In genomic region chr1:132381929-132382328, GRCm38 (mm10) we compare ENCODE assay signal across 11 mouse cellular contexts. TPM values are rescaled to one million over a fixed set of nuclear protein-coding genes. Genes with fewer than 3 reads are reported as not detected.
DNase-seq lines count a peak whose midpoint lies in the region; ATAC-seq and TF ChIP-seq lines count a peak whose summit lies in the region.
"Had no signal": no experiment of that assay in that cellular context is flagged by ENCODE, and none has a peak within 500 bp of the region (broad histone marks: within the 10 kb centered on the region; RNA-seq: fewer than 3 reads in every experiment).

No protein-coding gene starts in this region.

- peak; percentile 70 for ATAC-seq in heart, embryonic 12.5 days (ENCODE audit: insufficient number of reproducible peaks, low FRiP score)
- ATAC-seq in stomach, embryonic 15.5 days (ENCODE audit: insufficient read depth, low FRiP score, low read depth): peak; percentile 76; the same call in 1 of the 2 replicates
- ATAC-seq in stomach, postnatal 0 days (ENCODE audit: low FRiP score, low TSS enrichment): no peak
- peak; percentile 26; the same call in 1 of the 2 replicates for ATAC-seq in megakaryocyte, adult 5-6 weeks (ENCODE audit: poor library complexity, severe bottlenecking)

- H3K9ac ChIP-seq in heart, embryonic 12.5 days: no peak overlapping the region
- no peak overlapping the region for H3K9ac ChIP-seq in stomach, embryonic 15.5 days
- no peak overlapping the region for H3K9ac ChIP-seq in stomach, postnatal 0 days (ENCODE audit: low read length)
- H3K9ac ChIP-seq: hindbrain, embryonic 15.5 days had no signal

- no peak overlapping the region; the same call in 1 of the 2 replicates for H3K4me2 ChIP-seq in heart, embryonic 12.5 days
- H3K4me2 ChIP-seq in stomach, embryonic 15.5 days: no peak overlapping the region
- no peak overlapping the region for H3K4me2 ChIP-seq in stomach, postnatal 0 days (replicated peaks; ENCODE audit: low read depth)
- H3K4me2 ChIP-seq: hindbrain, embryonic 15.5 days had no signal

- no peak for DNase-seq in heart, adult 9 months (ENCODE audit: low spot score in 2 of 2)
- DNase-seq in stomach, postnatal 0 days (ENCODE audit: low spot score): no peak
- DNase-seq in cerebellum, postnatal 25 days: peak; percentile 77 to 80
- no peak for DNase-seq in frontal cortex, postnatal 25 days (ENCODE audit: low spot score in 2 of 2)
- DNase-seq in left cerebral cortex, postnatal 25 days (ENCODE audit: low spot score in 2 of 2): no peak
- DNase-seq: layer of hippocampus, adult 9-11 months had no signal

- peaks cover 24% of the 10 kb centered on the region for H3K36me3 ChIP-seq in heart, embryonic 12.5 days
- H3K36me3 ChIP-seq in stomach, embryonic 15.5 days: no peaks in the 10 kb centered on the region
- H3K36me3 ChIP-seq in stomach, postnatal 0 days (ENCODE audit: control insufficient read depth, insufficient read depth, low read length): no peaks in the 10 kb centered on the region

- no peak for TF ChIP-seq CTCF in stomach, postnatal 0 days (IDR thresholded peaks at IDR 0.05; ENCODE audit: low read depth)

- H3K9me3 ChIP-seq in heart, embryonic 12.5 days (replicated peaks): no peaks in the 10 kb centered on the region
- no peaks in the 10 kb centered on the region for H3K9me3 ChIP-seq in stomach, embryonic 15.5 days
- no peaks in the 10 kb centered on the region for H3K9me3 ChIP-seq in stomach, postnatal 0 days (ENCODE audit: control insufficient read depth, low read length)
- H3K9me3 ChIP-seq: hindbrain, embryonic 15.5 days had no signal

- WGBS in heart, embryonic 12.5 days: 56% methylated on average over 10 of the region's 10 CpGs
- 66% methylated on average over 10 of the region's 10 CpGs for WGBS in stomach, embryonic 15.5 days
- 77% methylated on average over 10 of the region's 10 CpGs for WGBS in stomach, postnatal 0 days

- H3K27me3 ChIP-seq in heart, embryonic 12.5 days (replicated peaks): no peaks in the 10 kb centered on the region
- H3K27me3 ChIP-seq in stomach, embryonic 15.5 days (replicated peaks): no peaks in the 10 kb centered on the region
- H3K27me3 ChIP-seq in stomach, postnatal 0 days (ENCODE audit: control insufficient read depth, insufficient read depth, low read length): no peaks in the 10 kb centered on the region
- H3K27me3 ChIP-seq: hindbrain, embryonic 15.5 days had no signal

- H3K27ac ChIP-seq in heart, embryonic 12.5 days (ENCODE audit: poor library complexity, severe bottlenecking): no peak overlapping the region
- H3K27ac ChIP-seq in stomach, embryonic 15.5 days: no peak overlapping the region
- H3K27ac ChIP-seq in stomach, postnatal 0 days (replicated peaks): no peak overlapping the region
- H3K27ac ChIP-seq: hindbrain, embryonic 15.5 days; macrophage had no signal

- H3K4me3 ChIP-seq in heart, embryonic 12.5 days: no peak overlapping the region
- no peak overlapping the region for H3K4me3 ChIP-seq in stomach, embryonic 15.5 days (replicated peaks)
- H3K4me3 ChIP-seq in stomach, postnatal 0 days (ENCODE audit: low read depth, low read length): no peak overlapping the region
- H3K4me3 ChIP-seq: hindbrain, embryonic 15.5 days had no signal

- no peak for TF ChIP-seq EP300 in stomach, postnatal 0 days (optimal IDR thresholded peaks at IDR 0.05)

- intact Hi-C loops in left cerebral cortex, postnatal 25 days (cut with DNase I): no loop called here

- H3K4me1 ChIP-seq in heart, embryonic 12.5 days (replicated peaks): peaks cover 35% of the 10 kb centered on the region
- H3K4me1 ChIP-seq in stomach, embryonic 15.5 days: peaks cover 11% of the 10 kb centered on the region
- H3K4me1 ChIP-seq in stomach, postnatal 0 days (replicated peaks; ENCODE audit: control insufficient read depth, insufficient read depth): peaks cover 4% of the 10 kb centered on the region

RNA-seq across cellular contexts. Expression of gene Tmcc2, which starts 9.2 kb away (rescaled TPM):
- 51.1 and 52.9 TPM in 2 replicates for polyA plus RNA-seq in heart, embryonic 12.5 days (2016; fragmentation: Nextera tagmentation; extraction: Ambion mirVana)
- 20.3 and 52.2 TPM in 2 replicates for polyA plus RNA-seq in stomach, embryonic 15.5 days (2015; fragmentation: Nextera tagmentation; extraction: Ambion mirVana)
- 2.4 and 2.6 TPM in 2 replicates for polyA plus RNA-seq in stomach, postnatal 0 days (2015; fragmentation: Nextera tagmentation; extraction: Ambion mirVana)
- 4.9 and 6.9 TPM in 2 replicates for total RNA-seq in megakaryocyte, adult 5-6 weeks (2015)
- 5.3 and 7.8 TPM in 2 replicates for total RNA-seq in megakaryocyte, adult 5-6 weeks (2017)
- 100 to 1,000 TPM; 158 to 162 TPM for total RNA-seq in left cerebral cortex, postnatal 25 days (2021)

RNA-seq across cellular contexts. Expression of gene Dstyk, which starts 35.4 kb away (rescaled TPM):
- polyA plus RNA-seq in heart, embryonic 12.5 days (2016; fragmentation: Nextera tagmentation; extraction: Ambion mirVana): 13.6 and 14.2 TPM in 2 replicates
- polyA plus RNA-seq in stomach, embryonic 15.5 days (2015; fragmentation: Nextera tagmentation; extraction: Ambion mirVana): 11.5 and 11.7 TPM in 2 replicates
- polyA plus RNA-seq in stomach, postnatal 0 days (2015; fragmentation: Nextera tagmentation; extraction: Ambion mirVana): 5.2 and 5.5 TPM in 2 replicates
- total RNA-seq in megakaryocyte, adult 5-6 weeks (2015): 17.2 and 19.5 TPM in 2 replicates
- total RNA-seq in megakaryocyte, adult 5-6 weeks (2017): 24.8 and 36.6 TPM in 2 replicates
- total RNA-seq in left cerebral cortex, postnatal 25 days (2021): 10 to 100 TPM; 40.3 to 43.2 TPM

Comparison
In these comparisons a context has a peak if more than half of its experiments do, and no peak if none do; other contexts are left out.
1. DNase-seq: peak in cerebellum, postnatal 25 days (2 of 2); none in heart, adult 9 months (0 of 2), stomach, postnatal 0 days (single experiment), frontal cortex, postnatal 25 days (0 of 2) and left cerebral cortex, postnatal 25 days (0 of 2).